Mouse (Mus musculus): ENCODE results near the gene Sec23a. TPM values are rescaled to one million over a fixed set of nuclear protein-coding genes. Genes with fewer than 3 reads are reported as not detected.
"Not testable (repeated sequence)": the region's sequence is repeated elsewhere in the genome, so short reads cannot be mapped to it uniquely, and the experiment has no call there.

The Sec23a gene
- 115 and 121 TPM in 2 replicates for polyA plus RNA-seq (2014; fragmentation: Nextera tagmentation; extraction: Ambion mirVana)

GRCm38 (mm10) chr12:59011844-59012709 lies at the start of gene Sec23a:
Sec23a (minus strand) TSS chr12:59012017.
- WGBS = 2% methylated on average over 45 of the region's 48 CpGs
- ATAC-seq (ENCODE audit: low read depth) = peak; percentile 96
- Histone ChIP-seq H3K4me3 (ENCODE audit: low read depth, low read length) (peak within 1 kb of the TSS; percentile 70), H3K27me3 (replicated peaks; ENCODE audit: control insufficient read depth, insufficient read depth, low read length) (no peaks in the 10 kb centered on the region), H3K36me3 (ENCODE audit: control insufficient read depth, insufficient read depth, low read length) (peaks cover 8% of the 10 kb centered on the region), H3K9me3 (ENCODE audit: control insufficient read depth, low read length) (no peaks in the 10 kb centered on the region), H3K9ac (ENCODE audit: low read depth, low read length) (peak within 1 kb of the TSS; percentile 91), H3K4me1 (ENCODE audit: control insufficient read depth, insufficient read depth, low read length) (peaks cover 27% of the 10 kb centered on the region), H3K4me2 (ENCODE audit: low read depth, low read length) (peak within 1 kb of the TSS; percentile 78), H3K27ac (replicated peaks; ENCODE audit: low read depth, low read length) (peak within 1 kb of the TSS; percentile 92)
- DNase-seq (ENCODE audit: low spot score) = peak; percentile 98

- peak; percentile 98 for ATAC-seq (ENCODE audit: low read depth)
- WGBS = under 1% methylated on average over 27 of the region's 49 CpGs
- H3K9me3 ChIP-seq (ENCODE audit: control insufficient read depth, low read length) = 0 out of 2 replicates have a peak, but pooled peaks cover 4% of the 10 kb centered on the region
Measured at GRCm38 (mm10) chr12:59060993-59061595, 49.3 kb upstream of the Sec23a start, which contains the start of gene Trappc6b. Trappc6b (minus strand) TSS chr12:59061472.

GRCm38 (mm10) chr12:59060322-59060721 lies 48.5 kb upstream of the Sec23a start:
- H3K9me3 ChIP-seq (ENCODE audit: control insufficient read depth, low read length) = 0 out of 2 replicates have a peak, but pooled peaks cover 4% of the 10 kb centered on the region
- peaks cover 30% of the 10 kb centered on the region for H3K36me3 ChIP-seq (ENCODE audit: control insufficient read depth, insufficient read depth, low read length)
- ATAC-seq (ENCODE audit: low read depth) (no peak), DNase-seq (ENCODE audit: low spot score) (no peak)
- no peaks in the 10 kb centered on the region; the same call in 1 of the 2 replicates for H3K27me3 ChIP-seq (replicated peaks; ENCODE audit: control insufficient read depth, insufficient read depth, low read length)
- 33% methylated on average over 4 of the region's 4 CpGs for WGBS
- H3K4me1 ChIP-seq (ENCODE audit: control insufficient read depth, insufficient read depth, low read length) = peaks cover 6% of the 10 kb centered on the region
- H3K9ac ChIP-seq (ENCODE audit: low read depth, low read length) = peak overlapping the region; percentile 79
- peak overlapping the region; percentile 87 for H3K27ac ChIP-seq (replicated peaks; ENCODE audit: low read depth, low read length)
- H3K4me2 ChIP-seq (ENCODE audit: low read depth, low read length) = peak overlapping the region; percentile 71
- H3K4me3 ChIP-seq (ENCODE audit: low read depth, low read length) = peak overlapping the region; percentile 54

More at GRCm38 (mm10) chr12:59060993-59061595, 49.3 kb upstream of the Sec23a start, which contains the start of gene Trappc6b:
- H3K4me3 ChIP-seq (ENCODE audit: low read depth, low read length) = peak within 1 kb of the TSS; percentile 54
- H3K4me1 ChIP-seq (ENCODE audit: control insufficient read depth, insufficient read depth, low read length) = peaks cover 6% of the 10 kb centered on the region
- H3K36me3 ChIP-seq (ENCODE audit: control insufficient read depth, insufficient read depth, low read length) = peaks cover 27% of the 10 kb centered on the region
- H3K9ac ChIP-seq (ENCODE audit: low read depth, low read length) = peak within 1 kb of the TSS; percentile 79
- H3K4me2 ChIP-seq (ENCODE audit: low read depth, low read length) = peak within 1 kb of the TSS; percentile 71
- no peaks in the 10 kb centered on the region; the same call in 1 of the 2 replicates for H3K27me3 ChIP-seq (replicated peaks; ENCODE audit: control insufficient read depth, insufficient read depth, low read length)
- peak; percentile 89 for DNase-seq (ENCODE audit: low spot score)
- H3K27ac ChIP-seq (replicated peaks; ENCODE audit: low read depth, low read length) = peak within 1 kb of the TSS; percentile 87

GRCm38 (mm10) chr12:59058242-59058641 lies 46.4 kb upstream of the Sec23a start:
- not testable (repeated sequence) for H3K4me1 ChIP-seq (ENCODE audit: control insufficient read depth, insufficient read depth, low read length); H3K4me2 ChIP-seq (ENCODE audit: low read depth, low read length); H3K4me3 ChIP-seq (ENCODE audit: low read depth, low read length); H3K27ac ChIP-seq (replicated peaks; ENCODE audit: low read depth, low read length); H3K9ac ChIP-seq (ENCODE audit: low read depth, low read length); H3K27me3 ChIP-seq (replicated peaks; ENCODE audit: control insufficient read depth, insufficient read depth, low read length); ATAC-seq (ENCODE audit: low read depth); DNase-seq (ENCODE audit: low spot score); H3K9me3 ChIP-seq (ENCODE audit: control insufficient read depth, low read length)
- peaks cover 30% of the 10 kb centered on the region for H3K36me3 ChIP-seq (ENCODE audit: control insufficient read depth, insufficient read depth, low read length)
- 87% methylated on average over 5 of the region's 5 CpGs for WGBS

- Histone ChIP-seq H3K4me3 (ENCODE audit: low read depth, low read length) (no peak overlapping the region), H3K27me3 (replicated peaks; ENCODE audit: control insufficient read depth, insufficient read depth, low read length) (no peaks in the 10 kb centered on the region), H3K9me3 (ENCODE audit: control insufficient read depth, low read length) (0 out of 2 replicates have a peak, but pooled peaks cover 4% of the 10 kb centered on the region), H3K9ac (ENCODE audit: low read depth, low read length) (no peak overlapping the region), H3K36me3 (ENCODE audit: control insufficient read depth, insufficient read depth, low read length) (peaks cover 36% of the 10 kb centered on the region), H3K27ac (replicated peaks; ENCODE audit: low read depth, low read length) (no peak overlapping the region), H3K4me1 (ENCODE audit: control insufficient read depth, insufficient read depth, low read length) (peaks cover 6% of the 10 kb centered on the region), H3K4me2 (ENCODE audit: low read depth, low read length) (no peak overlapping the region)
- ATAC-seq (ENCODE audit: low read depth) = no peak
- over 99% methylated on average over 11 of the region's 11 CpGs for WGBS
- no peak for DNase-seq (ENCODE audit: low spot score)
Measured at GRCm38 (mm10) chr12:59056222-59056621, 44.4 kb upstream of the Sec23a start.

- no peak for ATAC-seq (ENCODE audit: low read depth)
- 0 out of 2 replicates have a peak, but pooled peaks cover 4% of the 10 kb centered on the region for H3K9me3 ChIP-seq (ENCODE audit: control insufficient read depth, low read length)
- H3K4me2 ChIP-seq (ENCODE audit: low read depth, low read length) = no peak overlapping the region
- no peak overlapping the region for H3K27ac ChIP-seq (replicated peaks; ENCODE audit: low read depth, low read length)
- peaks cover 6% of the 10 kb centered on the region for H3K4me1 ChIP-seq (ENCODE audit: control insufficient read depth, insufficient read depth, low read length)
- no peak for DNase-seq (ENCODE audit: low spot score)
- H3K4me3 ChIP-seq (ENCODE audit: low read depth, low read length) = no peak overlapping the region
- H3K9ac ChIP-seq (ENCODE audit: low read depth, low read length) = no peak overlapping the region
- H3K27me3 ChIP-seq (replicated peaks; ENCODE audit: control insufficient read depth, insufficient read depth, low read length) = no peaks in the 10 kb centered on the region
- WGBS = 80% methylated on average over 4 of the region's 4 CpGs
- H3K36me3 ChIP-seq (ENCODE audit: control insufficient read depth, insufficient read depth, low read length) = peaks cover 36% of the 10 kb centered on the region
Measured at GRCm38 (mm10) chr12:59055196-59055850, 43.5 kb upstream of the Sec23a start.

- ATAC-seq (ENCODE audit: low read depth) (no peak), DNase-seq (ENCODE audit: low spot score) (no peak)
Measured at GRCm38 (mm10) chr12:59053976-59054375, 42.2 kb upstream of the Sec23a start.

GRCm38 (mm10) chr12:59053166-59053565 lies 41.3 kb upstream of the Sec23a start:
- Histone ChIP-seq H3K27me3 (replicated peaks; ENCODE audit: control insufficient read depth, insufficient read depth, low read length) (no peaks in the 10 kb centered on the region), H3K27ac (replicated peaks; ENCODE audit: low read depth, low read length) (no peak overlapping the region), H3K4me1 (ENCODE audit: control insufficient read depth, insufficient read depth, low read length) (no peaks in the 10 kb centered on the region), H3K9me3 (ENCODE audit: control insufficient read depth, low read length) (0 out of 2 replicates have a peak, but pooled peaks cover 4% of the 10 kb centered on the region), H3K36me3 (ENCODE audit: control insufficient read depth, insufficient read depth, low read length) (peaks cover 45% of the 10 kb centered on the region), H3K4me2 (ENCODE audit: low read depth, low read length) (no peak overlapping the region), H3K4me3 (ENCODE audit: low read depth, low read length) (no peak overlapping the region), H3K9ac (ENCODE audit: low read depth, low read length) (no peak overlapping the region)
- no peak for ATAC-seq (ENCODE audit: low read depth)
- WGBS = 90% methylated on average over 5 of the region's 5 CpGs
- no peak for DNase-seq (ENCODE audit: low spot score)

More at GRCm38 (mm10) chr12:59053976-59054375, 42.2 kb upstream of the Sec23a start:
- no peaks in the 10 kb centered on the region for H3K27me3 ChIP-seq (replicated peaks; ENCODE audit: control insufficient read depth, insufficient read depth, low read length)
- H3K27ac ChIP-seq (replicated peaks; ENCODE audit: low read depth, low read length) = no peak overlapping the region
- H3K4me3 ChIP-seq (ENCODE audit: low read depth, low read length) = no peak overlapping the region
- H3K9ac ChIP-seq (ENCODE audit: low read depth, low read length) = no peak overlapping the region
- H3K4me2 ChIP-seq (ENCODE audit: low read depth, low read length) = no peak overlapping the region
- H3K4me1 ChIP-seq (ENCODE audit: control insufficient read depth, insufficient read depth, low read length) = no peaks in the 10 kb centered on the region
- H3K36me3 ChIP-seq (ENCODE audit: control insufficient read depth, insufficient read depth, low read length) = peaks cover 43% of the 10 kb centered on the region
- 0 out of 2 replicates have a peak, but pooled peaks cover 4% of the 10 kb centered on the region for H3K9me3 ChIP-seq (ENCODE audit: control insufficient read depth, low read length)
